9 mouse cellular contexts compared by ENCODE assay signal in genomic region chr7:127564381-127565150, GRCm38 (mm10). TPM values are rescaled to one million over a fixed set of nuclear protein-coding genes. Genes with fewer than 3 reads are reported as not detected.
DNase-seq lines count a peak whose midpoint lies in the region; ATAC-seq lines count a peak whose summit lies in the region.
"Had no signal": no experiment of that assay in that cellular context is flagged by ENCODE, and none has a peak within 500 bp of the region (broad histone marks: within the 10 kb centered on the region; RNA-seq: fewer than 3 reads in every experiment).

No protein-coding gene starts in this region.

- H3K9me3 ChIP-seq in kidney, embryonic 16.5 days (ENCODE audit: low read length), result no peaks in the 10 kb centered on the region
- H3K9me3 ChIP-seq: embryonic facial prominence, embryonic 12.5 days had no signal

- H3K36me3 ChIP-seq in kidney, embryonic 16.5 days (ENCODE audit: insufficient read depth, low read length), result peaks cover 45% of the 10 kb centered on the region

- no peak overlapping the region for H3K4me3 ChIP-seq in kidney, embryonic 16.5 days (ENCODE audit: low read length)
- H3K4me3 ChIP-seq: embryonic facial prominence, embryonic 12.5 days had no signal

- H3K9ac ChIP-seq in kidney, embryonic 16.5 days (replicated peaks; ENCODE audit: low read length), result no peak overlapping the region
- H3K9ac ChIP-seq: embryonic facial prominence, embryonic 12.5 days had no signal

- no peak; the same call in 1 of the 2 replicates for ATAC-seq in kidney, embryonic 16.5 days (ENCODE audit: low FRiP score, low TSS enrichment)
- no peak for ATAC-seq in erythroblast, adult 5-6 weeks (replicated peaks; ENCODE audit: low FRiP score, poor library complexity, severe bottlenecking)

- WGBS in kidney, embryonic 16.5 days, result 72% methylated on average over 6 of the region's 6 CpGs

- no peaks in the 10 kb centered on the region for H3K4me1 ChIP-seq in kidney, embryonic 16.5 days (ENCODE audit: insufficient read depth, low read length)
- H3K4me1 ChIP-seq: embryonic facial prominence, embryonic 12.5 days had no signal

- DNase-seq in kidney, adult 18-20 months, result peak; percentile 23
- peak; percentile 98 for DNase-seq in brain, adult 2 months (ENCODE audit: low read depth, low spot score)
- peak; percentile 74 for DNase-seq in gonadal fat pad, adult 2 months (ENCODE audit: low read depth)
- peak; percentile 51 for DNase-seq in lung, postnatal 10 days
- DNase-seq in layer of hippocampus, postnatal 10 days (ENCODE audit: low spot score in 2 of 2), result no peak
- DNase-seq in spleen, postnatal 4 days (ENCODE audit: low spot score in 2 of 2), result no peak

- no peak overlapping the region for H3K4me2 ChIP-seq in kidney, embryonic 16.5 days (replicated peaks; ENCODE audit: low read depth, low read length)
- H3K4me2 ChIP-seq: embryonic facial prominence, embryonic 12.5 days had no signal

- no peak overlapping the region for H3K27ac ChIP-seq in kidney, embryonic 16.5 days (ENCODE audit: low read length)
- H3K27ac ChIP-seq: embryonic facial prominence, embryonic 12.5 days had no signal

- no peaks in the 10 kb centered on the region for H3K27me3 ChIP-seq in kidney, embryonic 16.5 days (ENCODE audit: insufficient read depth, low read length)
- H3K27me3 ChIP-seq: embryonic facial prominence, embryonic 12.5 days had no signal

RNA-seq across cellular contexts. Expression of gene Tmem265, which starts 3.4 kb away (rescaled TPM):
- 10.5 and 10.6 TPM in 2 replicates for polyA plus RNA-seq in kidney, embryonic 16.5 days (2015; fragmentation: Nextera tagmentation; extraction: Ambion mirVana)
- 0.18 TPM in 1 of 2 replicates, not detected in the other for polyA plus RNA-seq in gonadal fat pad, adult 2 months (2012; rRNA removed)
- 1 to 10 TPM in 1 of 2 experiments, under 1 TPM in 1; 0.80 to 2.4 TPM for total RNA-seq in layer of hippocampus, postnatal 10 days (2021)
- total RNA-seq in erythroblast, adult 5-6 weeks (2015; ENCODE audit: low replicate concordance), result 1.7 TPM in 1 of 2 replicates, not detected in the other
- total RNA-seq in erythroblast, adult 5-6 weeks (2017; ENCODE audit: low replicate concordance), result not detected in 2 replicates

RNA-seq across cellular contexts. Expression of gene Phkg2, which starts 8.6 kb away (rescaled TPM):
- 40.7 and 46.7 TPM in 2 replicates for polyA plus RNA-seq in kidney, embryonic 16.5 days (2015; fragmentation: Nextera tagmentation; extraction: Ambion mirVana)
- 65.7 and 72.1 TPM in 2 replicates for polyA plus RNA-seq in gonadal fat pad, adult 2 months (2012; rRNA removed)
- total RNA-seq in layer of hippocampus, postnatal 10 days (2021), result 10 to 100 TPM; 69.4 to 76.3 TPM
- total RNA-seq in erythroblast, adult 5-6 weeks (2015; ENCODE audit: low replicate concordance), result 35.1 and 44.2 TPM in 2 replicates
- total RNA-seq in erythroblast, adult 5-6 weeks (2017; ENCODE audit: low replicate concordance), result 16.2 and 40.8 TPM in 2 replicates

RNA-seq across cellular contexts. Expression of gene Ccdc189, which starts 23.8 kb away (rescaled TPM):
- 16.7 and 17.6 TPM in 2 replicates for polyA plus RNA-seq in kidney, embryonic 16.5 days (2015; fragmentation: Nextera tagmentation; extraction: Ambion mirVana)
- polyA plus RNA-seq in gonadal fat pad, adult 2 months (2012; rRNA removed), result 16.9 and 18.8 TPM in 2 replicates
- 10 to 100 TPM; 10.5 to 11.2 TPM for total RNA-seq in layer of hippocampus, postnatal 10 days (2021)
- 4.0 and 14.0 TPM in 2 replicates for total RNA-seq in erythroblast, adult 5-6 weeks (2015; ENCODE audit: low replicate concordance)
- 26.1 and 31.4 TPM in 2 replicates for total RNA-seq in erythroblast, adult 5-6 weeks (2017; ENCODE audit: low replicate concordance)

RNA-seq across cellular contexts. Expression of gene Rnf40, which starts 24.0 kb away (rescaled TPM):
- polyA plus RNA-seq in kidney, embryonic 16.5 days (2015; fragmentation: Nextera tagmentation; extraction: Ambion mirVana), result 50.6 and 51.4 TPM in 2 replicates
- 29.2 and 32.8 TPM in 2 replicates for polyA plus RNA-seq in gonadal fat pad, adult 2 months (2012; rRNA removed)
- 10 to 100 TPM; 70.6 to 71.3 TPM for total RNA-seq in layer of hippocampus, postnatal 10 days (2021)
- 17.1 and 18.1 TPM in 2 replicates for total RNA-seq in erythroblast, adult 5-6 weeks (2015; ENCODE audit: low replicate concordance)
- total RNA-seq in erythroblast, adult 5-6 weeks (2017; ENCODE audit: low replicate concordance), result 41.8 and 86.0 TPM in 2 replicates

RNA-seq across cellular contexts. Expression of gene Gm42715, which starts 45.2 kb away (rescaled TPM):
- polyA plus RNA-seq in kidney, embryonic 16.5 days (2015; fragmentation: Nextera tagmentation; extraction: Ambion mirVana), result 16.2 and 22.4 TPM in 2 replicates
- 8.9 and 12.1 TPM in 2 replicates for polyA plus RNA-seq in gonadal fat pad, adult 2 months (2012; rRNA removed)
- total RNA-seq in layer of hippocampus, postnatal 10 days (2021), result 10 to 100 TPM; 11.2 to 19.2 TPM
- total RNA-seq in erythroblast, adult 5-6 weeks (2015; ENCODE audit: low replicate concordance), result 27.9 and 44.5 TPM in 2 replicates
- total RNA-seq in erythroblast, adult 5-6 weeks (2017; ENCODE audit: low replicate concordance), result 17.4 and 34.6 TPM in 2 replicates

Comparison
In these comparisons a context has a peak if more than half of its experiments do, and no peak if none do; other contexts are left out.
1. DNase-seq: peak in kidney, adult 18-20 months (single experiment), brain, adult 2 months (single experiment), gonadal fat pad, adult 2 months (single experiment) and lung, postnatal 10 days (single experiment); none in layer of hippocampus, postnatal 10 days (0 of 2) and spleen, postnatal 4 days (0 of 2).